Mouse (Mus musculus) limb, embryonic 14.5 days (tissue): ENCODE data around the gene Rnf123. TPM values are rescaled to one million over a fixed set of nuclear protein-coding genes. Genes with fewer than 3 reads are reported as not detected.

Source experiments
- ATAC-seq: fragments of 200-750 bp; cut with Nextera tagmentation; 2 replicates; pipeline ENCODE4 v1.8.0; 2017; ENCODE audit warnings: low read depth, moderate number of reproducible peaks, moderate TSS enrichment; ENCODE audit not compliant: low FRiP score
- DNase-seq: peaks from one replicate; pipeline ENCODE4 v3.0.0-alpha.2; 2015; ENCODE audit warnings: low spot score
- H3K27ac ChIP-seq: fragments of 300-500 bp; sonication (generic); replicated peaks from 2 replicates; pipeline ENCODE4 v1.5.1; 2014; ENCODE audit warnings: low read depth, mild to moderate bottlenecking, low read length, moderate library complexity, mixed read lengths
- H3K27me3 ChIP-seq: fragments of 300-500 bp; sonication (generic); 2 replicates; pipeline ENCODE4 v1.6.1; 2014; ENCODE audit warnings: low read length, mixed read lengths; ENCODE audit not compliant: control insufficient read depth, insufficient read depth
- H3K36me3 ChIP-seq: fragments of 300-500 bp; sonication (generic); 2 replicates; pipeline ENCODE4 v1.6.1; 2014; ENCODE audit warnings: mild to moderate bottlenecking, low read length, moderate library complexity, mixed read lengths; ENCODE audit not compliant: control insufficient read depth, insufficient read depth
- H3K4me1 ChIP-seq: fragments of 300-500 bp; sonication (generic); 2 replicates; pipeline ENCODE4 v1.6.1; 2014; ENCODE audit warnings: antibody characterized with exemption, low read length, mixed read lengths; ENCODE audit not compliant: control insufficient read depth, insufficient read depth
- H3K4me2 ChIP-seq: fragments of 300-500 bp; sonication (generic); replicated peaks from 2 replicates; pipeline ENCODE4 v1.6.1; 2014; ENCODE audit warnings: low read depth, mild to moderate bottlenecking, low read length, moderate library complexity; ENCODE audit not compliant: severe bottlenecking
- H3K4me3 ChIP-seq: fragments of 300-500 bp; sonication (generic); replicated peaks from 2 replicates; pipeline ENCODE4 v1.5.1; 2014; ENCODE audit warnings: low read length
- H3K9ac ChIP-seq: fragments of 300-500 bp; sonication (generic); 2 replicates; pipeline ENCODE4 v1.6.1; 2014; ENCODE audit warnings: mild to moderate bottlenecking, low read depth, low read length, moderate library complexity; ENCODE audit not compliant: severe bottlenecking
- H3K9me3 ChIP-seq: fragments of 300-500 bp; sonication (generic); 2 replicates; pipeline ENCODE4 v1.6.1; 2016; ENCODE audit warnings: low read length; ENCODE audit not compliant: control insufficient read depth
- POLR2A ChIP-seq: fragments of 200-500 bp; IDR thresholded peaks from 2 replicates; pipeline ENCODE4 v1.8.0; 2012; ENCODE audit warnings: inconsistent platforms, mild to moderate bottlenecking, moderate library complexity, borderline replicate concordance; ENCODE audit not compliant: insufficient read depth, insufficient read length; ENCODE audit errors: extremely low read depth
- WGBS: fragments of 180-500 bp; shearing (Covaris S2); extraction: QIAGEN DNeasy Blood & Tissue Kit; methylation state at CpG from one replicate; pipeline ENCODE4 v1.1.7; 2014; 5-methylcytosine and 5-hydroxymethylcytosine counted together
- polyA plus RNA-seq, 2 experiments: library from polyadenylated mRNA; depleted of rRNA in 1 of 2; stranded (reverse) in 1 of 2; unstranded in 1 of 2; fragments of >200 nt; fragmentation: Nextera tagmentation in 1 of 2; extraction: Ambion mirVana in 1 of 2; gene quantifications; 2 replicates each; pipeline versions ENCODE4 v1.2.1 to v1.2.3; 2012 to 2014

Gene Rnf123
- polyA plus RNA-seq, 2 experiments = 32.4 to 67.9 TPM

- H3K4me2 ChIP-seq = peak overlapping the region; percentile 22
- no peaks in the 10 kb centered on the region for H3K36me3 ChIP-seq
- H3K27ac ChIP-seq = peak overlapping the region; percentile 56
- H3K27me3 ChIP-seq = no peaks in the 10 kb centered on the region
- no peak for TF ChIP-seq POLR2A
- peaks cover 13% of the 10 kb centered on the region for H3K4me1 ChIP-seq
- H3K9ac ChIP-seq = peak overlapping the region; percentile 14
- H3K9me3 ChIP-seq = no peaks in the 10 kb centered on the region
- H3K4me3 ChIP-seq = peak overlapping the region; percentile 10; the same call in 1 of the 2 replicates
- peak; percentile 73 for ATAC-seq
- 36% methylated on average over 30 of the region's 31 CpGs for WGBS
- DNase-seq = no peak
Observed at GRCm38 (mm10) chr9:108104766-108105548, 21.8 kb upstream of the Rnf123 start.

- no peaks in the 10 kb centered on the region for H3K9me3 ChIP-seq
- H3K9ac ChIP-seq = no peak overlapping the region
- no peak for TF ChIP-seq POLR2A
- H3K27ac ChIP-seq = no peak overlapping the region
- H3K4me3 ChIP-seq = no peak overlapping the region
- no peak overlapping the region for H3K4me2 ChIP-seq
- H3K4me1 ChIP-seq = peaks cover 7% of the 10 kb centered on the region; the same call in 1 of the 2 replicates
- no peaks in the 10 kb centered on the region for H3K36me3 ChIP-seq
- whole genome bisulfite sequencing = 85% methylated on average over 8 of the region's 8 CpGs
- ATAC-seq = no peak
- no peak for DNase-seq
- no peaks in the 10 kb centered on the region for H3K27me3 ChIP-seq
Observed at GRCm38 (mm10) chr9:108099619-108100018, 16.5 kb upstream of the Rnf123 start.

DNA sequence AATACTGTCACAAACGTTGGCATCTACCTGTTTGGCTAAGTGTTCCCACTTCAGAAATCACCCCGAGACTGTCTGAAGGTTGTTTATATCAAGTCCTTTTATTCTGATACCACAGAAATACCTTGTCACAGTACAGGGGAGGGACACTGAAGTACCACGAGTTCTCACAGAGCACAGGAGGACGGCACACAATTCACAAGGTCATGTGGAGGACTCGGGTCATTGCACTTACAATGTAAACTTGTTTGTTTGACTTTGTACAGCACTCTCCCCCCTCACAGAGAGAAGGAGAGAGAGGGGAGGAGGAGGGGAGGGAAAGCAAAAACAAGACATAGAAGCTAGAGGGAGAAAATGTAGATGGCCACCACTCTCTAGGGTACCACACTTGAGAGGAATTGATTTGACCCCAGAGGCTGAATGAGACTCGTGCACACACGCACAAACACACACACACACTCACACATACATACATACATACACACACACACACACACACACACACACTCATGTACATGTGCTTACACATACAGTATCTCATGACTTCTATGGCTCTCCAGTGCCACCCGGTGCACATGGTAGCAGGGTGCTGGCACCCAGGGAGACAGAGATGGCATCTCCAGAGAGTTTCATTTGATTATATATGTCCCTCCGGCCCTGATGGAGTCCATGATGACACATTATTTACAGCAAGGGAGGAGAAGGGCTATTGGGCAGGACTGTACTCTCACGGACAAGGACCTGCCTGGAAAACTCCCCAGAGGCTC is 13.0 kb upstream of the Rnf123 start:
- no peak for TF ChIP-seq POLR2A
- no peak overlapping the region for H3K27ac ChIP-seq
- H3K9me3 ChIP-seq = no peaks in the 10 kb centered on the region
- peaks cover 14% of the 10 kb centered on the region for H3K36me3 ChIP-seq
- 68% methylated on average over 10 of the region's 10 CpGs for WGBS
- 0 out of 2 replicates have a peak, but pooled peaks cover 9% of the 10 kb centered on the region for H3K4me1 ChIP-seq
- no peak overlapping the region for H3K4me2 ChIP-seq
- H3K4me3 ChIP-seq = no peak overlapping the region
- no peaks in the 10 kb centered on the region for H3K27me3 ChIP-seq
- ATAC-seq = no peak
- H3K9ac ChIP-seq = no peak overlapping the region
- DNase-seq = no peak

- WGBS = 19% methylated on average over 3 of the region's 3 CpGs
- DNase-seq = peak; percentile 74
- Histone ChIP-seq H3K27ac (no peak overlapping the region), H3K4me3 (peak overlapping the region; percentile 56), H3K9ac (peak overlapping the region; percentile 62; the same call in 1 of the 2 replicates), H3K4me2 (peak overlapping the region; percentile 69), H3K4me1 (0 out of 2 replicates have a peak, but pooled peaks cover 9% of the 10 kb centered on the region), H3K9me3 (no peaks in the 10 kb centered on the region), H3K27me3 (no peaks in the 10 kb centered on the region), H3K36me3 (peaks cover 20% of the 10 kb centered on the region)
- TF ChIP-seq POLR2A = no peak
- ATAC-seq = peak; percentile 26; the same call in 1 of the 2 replicates
Observed at GRCm38 (mm10) chr9:108095518-108095917, 12.4 kb upstream of the Rnf123 start.

GRCm38 (mm10) chr9:108094998-108095411 is 11.9 kb upstream of the Rnf123 start:
- under 1% methylated on average over 13 of the region's 16 CpGs for WGBS
- DNase-seq = no peak
- Histone ChIP-seq H3K9me3 (no peaks in the 10 kb centered on the region), H3K27me3 (no peaks in the 10 kb centered on the region), H3K27ac (no peak overlapping the region; the same call in 1 of the 2 replicates), H3K4me2 (peak overlapping the region; percentile 69), H3K4me3 (peak overlapping the region; percentile 56), H3K9ac (peak overlapping the region; percentile 62), H3K36me3 (peaks cover 25% of the 10 kb centered on the region), H3K4me1 (0 out of 2 replicates have a peak, but pooled peaks cover 9% of the 10 kb centered on the region)
- no peak; the same call in 1 of the 2 replicates for ATAC-seq
- TF ChIP-seq POLR2A = no peak
